Mouse (Mus musculus) spleen, postnatal 14 days (tissue): Measurements from ENCODE around the gene Gm14443.
"Not testable (repeated sequence)": the region's sequence is repeated elsewhere in the genome, so short reads cannot be mapped to it uniquely, and the experiment has no call there.

Experiments used
- DNase-seq, 2 experiments: peaks; one replicate each; pipeline ENCODE4 v3.0.0; 2021 to 2022; ENCODE audit warnings: low spot score in 2 of 2

Gm14443 gene

GRCm38 (mm10) chr2:175175401-175176180 is at the start of gene Gm14443:
Gm14443 (minus strand) TSS chr2:175175871.
- not testable (repeated sequence) for DNase-seq

DNA sequence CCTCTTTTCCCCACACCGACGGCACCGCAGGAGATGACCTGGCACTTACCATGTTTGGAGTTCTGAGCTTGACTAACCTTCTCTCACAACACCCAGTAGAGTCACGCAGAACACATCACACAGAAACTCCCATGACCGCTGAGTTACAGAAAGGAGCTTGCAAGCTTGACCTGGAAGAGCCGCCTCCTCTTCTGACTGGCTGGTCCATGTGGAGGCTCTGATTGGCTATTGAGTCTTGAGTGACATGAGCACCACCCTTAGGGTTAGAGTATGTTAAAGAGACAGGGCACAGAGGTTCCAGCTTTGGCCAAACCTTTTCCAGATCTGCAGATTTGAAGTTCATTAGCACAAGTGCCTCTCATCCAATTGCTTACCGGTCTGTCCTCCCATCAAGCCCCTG is 31.1 kb upstream of the Gm14443 start, which contains the start of gene Gm14391:
Gene Gm14391, minus strand, starts transcription at position 186 of the 400 bp plus-strand sequence.
- DNase-seq, result not testable (repeated sequence)

DNA sequence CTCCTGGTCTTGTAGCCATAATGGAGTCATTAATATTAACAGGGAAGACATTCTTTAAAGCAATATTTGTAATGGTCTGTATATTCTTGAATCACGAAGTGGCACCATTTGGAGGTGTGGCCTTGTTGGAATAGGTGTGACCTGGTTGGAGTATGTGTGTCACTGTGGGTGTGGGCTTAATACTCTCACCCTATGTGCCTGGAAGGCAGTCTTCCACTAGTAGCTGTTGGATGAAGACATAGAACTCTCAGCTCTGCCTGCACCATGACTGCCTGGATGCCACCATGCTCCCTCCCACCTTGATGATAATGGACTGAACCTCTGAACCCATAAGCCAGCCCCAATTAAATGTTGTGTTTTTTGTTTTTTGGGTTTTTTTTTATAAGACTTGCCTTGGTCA is 3.3 kb upstream of the Gm14443 start:
- DNase-seq, result not testable (repeated sequence)

GRCm38 (mm10) chr2:175176312-175176711 is 641 bp upstream of the Gm14443 start:
- DNase-seq, result no peak

- not testable (repeated sequence) for DNase-seq
These were observed 1.6 kb downstream of the Gm14443 start for GRCm38 (mm10) chr2:175174058-175174457.

DNA sequence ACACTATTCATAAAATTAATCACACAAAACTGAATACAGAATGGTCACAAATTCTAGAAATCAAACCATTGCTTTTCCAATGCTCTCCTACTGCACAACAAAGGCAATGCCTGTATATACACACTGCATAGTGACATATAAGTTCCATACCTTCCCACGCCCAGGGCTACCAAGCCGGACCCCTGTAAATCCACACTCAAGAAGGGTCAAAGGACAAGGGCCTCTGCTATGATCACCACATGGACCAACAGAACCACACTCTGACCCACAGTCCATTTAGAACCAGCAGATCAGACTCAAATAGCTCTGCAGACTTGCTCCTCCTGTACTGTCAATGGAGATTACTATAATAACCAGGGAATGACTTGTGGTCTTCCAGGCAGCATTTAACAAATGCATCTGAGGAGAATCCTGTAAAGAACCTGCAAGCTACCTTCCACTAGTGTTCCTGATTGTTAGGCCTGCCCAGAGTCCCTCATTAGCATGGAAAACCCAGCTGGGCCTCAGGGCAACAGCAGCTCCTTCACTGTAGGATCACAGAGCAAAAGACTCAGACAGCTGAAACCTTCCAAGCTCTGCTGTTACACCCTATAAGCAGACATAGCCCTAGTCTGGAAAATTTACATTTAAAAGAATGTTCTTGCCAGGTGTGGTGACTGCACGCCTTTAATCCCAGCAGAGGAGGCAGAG is 2.6 kb downstream of the Gm14443 start:
- DNase-seq, result not testable (repeated sequence)

DNA sequence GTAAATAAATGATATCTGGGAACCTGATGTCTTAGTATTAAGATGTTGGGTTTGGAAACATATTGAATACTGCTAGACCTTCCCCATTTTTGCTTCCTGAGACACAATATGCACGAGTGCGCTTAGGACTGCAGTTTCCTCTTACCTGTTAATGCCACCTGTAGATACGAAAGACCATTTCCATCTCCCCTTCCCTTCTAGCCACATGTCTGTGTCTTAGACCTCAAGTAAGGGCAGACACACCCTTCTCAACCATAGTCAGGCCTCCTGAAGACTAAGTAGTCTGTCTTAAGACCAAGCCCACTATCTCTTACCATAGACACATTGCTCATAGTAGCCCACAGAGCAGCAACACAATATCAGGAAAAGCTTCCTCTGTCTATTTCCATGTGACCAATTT is 3.5 kb downstream of the Gm14443 start:
- no peak for DNase-seq

DNA sequence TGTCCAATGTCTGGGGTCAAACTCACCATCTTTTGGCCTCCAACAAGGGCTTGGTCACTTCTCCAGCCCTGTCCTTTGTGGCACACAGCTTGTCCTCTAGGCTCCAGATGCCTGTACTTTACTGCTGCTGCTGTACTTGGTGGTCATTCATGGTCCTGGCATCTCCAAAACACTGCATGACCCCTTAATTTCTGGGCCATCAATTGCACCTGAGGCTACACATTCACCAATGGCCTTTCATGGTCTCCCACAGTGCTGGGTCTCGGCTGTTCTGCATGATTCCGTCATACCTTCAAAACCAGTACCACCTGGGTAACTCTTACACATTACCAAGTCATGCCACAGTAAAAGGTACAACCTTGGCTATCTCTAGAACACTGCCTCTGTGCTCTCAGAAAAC is 8.8 kb downstream of the Gm14443 start:
- not testable (repeated sequence) for DNase-seq

- DNase-seq, result not testable (repeated sequence)
These were observed 10.6 kb downstream of the Gm14443 start for GRCm38 (mm10) chr2:175165110-175165509.

DNA sequence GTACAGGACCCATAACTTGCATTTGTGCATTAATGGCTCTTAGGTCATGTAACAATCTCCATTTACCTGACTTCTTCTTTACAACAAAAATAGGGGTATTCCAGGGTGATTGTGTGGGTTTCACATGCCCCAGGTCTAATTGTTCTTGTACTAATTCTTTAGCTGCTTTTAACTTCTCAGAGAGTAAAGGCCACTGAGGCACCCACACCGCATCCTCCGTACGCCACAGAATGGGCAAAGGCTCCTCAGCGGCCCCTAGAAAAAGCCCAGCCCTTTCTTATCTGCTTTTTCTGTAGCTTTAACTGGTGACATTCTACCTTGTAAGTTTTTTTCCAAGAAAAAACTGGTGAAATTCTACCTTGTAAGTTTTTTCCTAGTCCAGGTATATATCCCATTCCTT is 14.2 kb downstream of the Gm14443 start:
- DNase-seq, result not testable (repeated sequence)

- DNase-seq, result no peak
These were observed 17.0 kb downstream of the Gm14443 start for GRCm38 (mm10) chr2:175158642-175159041.

DNA sequence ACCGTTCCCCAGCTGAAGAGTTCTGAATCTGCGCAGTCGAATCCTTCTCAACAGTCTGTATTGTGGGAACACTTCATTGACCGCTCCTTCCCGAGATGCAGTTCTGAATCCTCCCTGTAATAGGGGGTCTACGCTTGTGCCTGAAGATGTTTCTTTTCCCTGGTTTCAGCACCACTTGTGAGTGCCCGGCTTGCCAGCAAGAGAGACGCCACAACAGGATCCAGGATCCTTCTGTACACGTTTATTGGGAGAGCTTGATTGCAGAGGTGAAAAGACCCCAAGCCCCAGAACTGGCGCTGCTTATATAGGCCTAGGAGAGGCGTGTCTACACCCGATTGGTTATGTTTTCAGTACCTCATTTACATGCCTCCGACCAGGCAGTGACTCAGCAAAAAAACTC is 19.0 kb downstream of the Gm14443 start:
- DNase-seq, result no peak

DNA sequence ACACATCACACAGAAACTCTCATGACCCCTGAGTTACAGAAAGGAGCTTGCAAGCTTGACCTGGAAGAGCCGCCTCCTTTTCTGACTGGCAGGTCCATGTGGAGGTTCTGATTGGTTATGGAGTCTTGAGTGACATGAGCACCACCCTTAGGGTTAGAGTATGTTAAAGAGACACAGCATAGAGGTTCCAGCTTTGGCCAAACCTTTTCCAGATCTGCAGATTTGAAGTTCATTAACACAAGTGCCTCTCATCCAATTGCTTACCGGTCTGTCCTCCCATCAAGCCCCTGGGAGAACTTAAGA is 33.7 kb downstream of the Gm14443 start, which contains the start of gene Gm14399:
Gene Gm14399, minus strand, starts transcription at position 20 of the 303 bp plus-strand sequence.
- not testable (repeated sequence) for DNase-seq

GRCm38 (mm10) chr2:175141118-175141992 is 34.3 kb downstream of the Gm14443 start:
- not testable (repeated sequence) for DNase-seq

DNA sequence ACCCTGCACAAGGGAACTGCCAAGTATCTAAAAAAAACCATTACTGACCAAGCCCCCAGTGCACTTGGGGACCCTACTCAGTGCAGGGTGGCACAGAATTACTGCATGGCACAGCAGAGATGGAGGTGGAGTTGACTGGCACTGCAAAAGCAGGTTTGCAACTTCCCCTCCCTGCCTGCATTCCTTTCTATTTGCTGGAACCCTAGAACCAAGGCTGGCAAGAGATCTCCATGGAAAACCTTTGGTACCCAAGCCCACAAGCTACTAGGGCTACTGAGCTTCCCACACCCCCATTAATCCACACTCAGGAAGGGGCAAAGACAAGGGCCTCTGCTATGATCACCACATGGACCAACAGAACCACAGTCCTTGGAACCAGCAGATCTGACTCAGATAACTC is 35.0 kb downstream of the Gm14443 start:
- not testable (repeated sequence) for DNase-seq
